Mouse (Mus musculus) testis, adult 2 months (tissue): Measurements from ENCODE around the gene Lamtor4.

Experiments used
- CTCF ChIP-seq: fragments of 200-500 bp; IDR thresholded peaks from 2 replicates; pipeline ENCODE4 v1.5.1; 2012; ENCODE audit warnings: low read depth, mild to moderate bottlenecking, inconsistent platforms, low read length, moderate library complexity; ENCODE audit not compliant: control insufficient read depth, insufficient read depth, insufficient replicate concordance
- POLR2A ChIP-seq: fragments of 200-500 bp; IDR thresholded peaks from 2 replicates; pipeline ENCODE4 v1.6.1; 2012; ENCODE audit warnings: low read depth, mild to moderate bottlenecking, inconsistent platforms, low read length, moderate library complexity; ENCODE audit not compliant: control insufficient read depth

DNA sequence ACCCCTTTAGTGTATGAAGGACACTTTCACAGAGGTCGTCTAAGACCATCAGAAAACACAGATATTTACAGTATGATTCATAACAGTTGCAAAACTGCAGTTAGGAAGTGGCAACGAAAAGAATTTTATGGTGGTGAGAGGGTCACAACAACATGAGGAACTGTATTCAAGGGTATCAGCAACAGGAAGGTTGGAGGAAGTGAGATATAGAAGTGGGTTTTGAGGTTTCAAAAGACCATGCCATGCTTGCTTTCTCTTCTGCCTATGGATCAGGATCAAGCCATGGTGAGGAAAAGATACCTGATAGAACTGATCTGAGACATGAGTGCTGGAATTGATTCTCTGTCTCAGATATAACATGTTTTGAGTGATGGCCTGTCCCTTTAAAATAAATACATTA lies 27.9 kb upstream of the Lamtor4 start:
- TF ChIP-seq POLR2A (no peak), CTCF (no peak)
